Mouse (Mus musculus) kidney, adult 18-20 months (tissue): ENCODE results near the gene 4931429L15Rik.
"Not testable (repeated sequence)": the region's sequence is repeated elsewhere in the genome, so short reads cannot be mapped to it uniquely, and the experiment has no call there.

Experiments
- DNase-seq: peaks from one replicate; pipeline ENCODE4 v3.0.0; 2021

The 4931429L15Rik gene

GRCm38 (mm10) chr9:46319886-46320285, at the start of gene 4931429L15Rik:
TSS of gene 4931429L15Rik (minus strand) at chr9:46319986.
- DNase-seq, result not testable (repeated sequence)

DNA sequence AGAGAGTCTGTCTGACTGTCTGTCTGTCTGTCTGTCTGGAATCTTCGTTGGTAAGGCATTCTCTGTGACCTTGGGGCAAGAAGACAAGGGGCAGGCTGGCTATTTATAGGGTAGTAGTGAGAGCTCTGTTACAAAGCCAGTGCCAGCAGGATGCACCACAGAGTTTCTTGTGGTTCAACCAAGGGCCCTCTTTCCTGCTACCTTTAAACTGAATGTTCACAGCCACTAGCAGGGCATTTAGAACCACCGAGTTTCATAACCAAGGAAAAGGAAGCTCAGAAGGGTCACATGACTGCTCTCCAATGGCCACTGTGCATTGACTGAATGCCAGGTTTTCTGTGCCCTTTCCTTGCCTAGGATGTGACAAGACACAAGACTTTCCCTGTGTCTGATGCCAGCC, 42.7 kb upstream of the 4931429L15Rik start:
- DNase-seq, result no peak

DNA sequence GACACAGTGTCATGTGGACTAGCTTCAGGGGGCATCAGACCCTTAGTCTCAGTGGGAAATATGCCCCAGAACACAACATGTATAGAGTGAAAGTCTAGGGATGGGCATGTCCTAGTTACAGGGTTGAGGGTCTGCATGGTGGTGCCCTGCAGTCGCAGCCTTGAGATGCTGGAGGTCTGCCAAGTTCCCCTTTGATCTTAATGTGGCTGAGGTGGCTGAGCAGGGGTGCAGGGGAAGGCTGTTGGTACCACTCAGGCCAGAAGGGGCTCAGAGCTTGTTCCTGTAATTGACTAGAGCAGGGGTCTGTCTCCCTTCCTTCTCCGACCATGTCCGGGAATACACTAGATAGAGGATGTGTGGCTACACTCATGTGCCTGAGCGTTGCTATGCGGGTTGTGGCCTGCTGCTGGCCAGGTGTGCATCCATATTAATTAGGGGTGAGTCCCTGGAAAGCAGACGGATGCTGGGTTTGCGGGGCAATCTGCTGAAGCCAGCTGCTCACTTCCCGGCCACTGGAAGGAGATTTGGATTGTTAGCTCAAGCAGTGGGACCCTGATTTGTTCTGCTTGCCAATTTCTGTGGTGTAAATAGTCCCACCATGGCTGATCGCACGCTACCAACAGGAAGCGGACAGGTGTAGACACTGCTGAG, 41.8 kb upstream of the 4931429L15Rik start:
- no peak for DNase-seq

DNA sequence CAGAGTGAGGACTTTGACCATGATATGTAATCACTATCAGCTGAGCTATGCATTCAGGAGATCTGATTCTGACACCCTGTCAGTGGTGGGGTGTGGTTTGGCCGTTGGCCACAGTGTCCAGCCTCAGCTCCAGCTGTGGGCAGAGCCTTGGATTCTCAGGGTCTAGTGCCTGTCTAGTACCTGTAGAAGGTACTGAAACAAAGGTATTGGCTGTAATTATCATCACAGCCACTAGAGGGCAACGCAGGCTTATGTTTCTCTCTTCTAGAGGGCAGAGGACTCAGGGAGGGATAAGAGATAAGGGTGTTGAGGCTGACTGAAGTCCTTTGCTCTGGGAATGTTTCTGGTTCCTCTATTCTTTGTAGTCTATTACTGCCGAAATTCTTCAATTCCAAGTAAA, 34.2 kb upstream of the 4931429L15Rik start:
- peak; percentile 39 for DNase-seq

DNA sequence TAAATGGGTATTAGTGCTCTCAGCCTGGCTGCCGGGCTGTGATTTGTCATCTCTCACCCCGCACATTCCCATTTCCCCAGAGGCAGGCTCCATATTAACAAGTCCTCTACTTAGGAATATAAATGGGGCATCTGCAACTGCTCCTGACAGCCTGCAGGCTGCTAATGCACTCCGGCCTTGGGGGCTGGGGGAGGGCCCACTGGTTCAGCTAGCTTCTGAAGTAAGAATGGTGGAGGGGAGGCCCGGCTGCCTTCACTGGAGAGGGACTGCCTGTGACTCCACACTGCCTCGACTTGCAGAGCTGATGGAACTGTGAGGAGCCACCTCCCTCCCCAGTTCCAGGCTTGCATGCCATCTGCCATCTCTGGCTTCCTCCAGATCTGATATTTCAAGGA, 33.5 kb upstream of the 4931429L15Rik start:
- no peak for DNase-seq

- DNase-seq, result no peak
These were observed 33.0 kb upstream of the 4931429L15Rik start for GRCm38 (mm10) chr9:46352651-46353329.

DNA sequence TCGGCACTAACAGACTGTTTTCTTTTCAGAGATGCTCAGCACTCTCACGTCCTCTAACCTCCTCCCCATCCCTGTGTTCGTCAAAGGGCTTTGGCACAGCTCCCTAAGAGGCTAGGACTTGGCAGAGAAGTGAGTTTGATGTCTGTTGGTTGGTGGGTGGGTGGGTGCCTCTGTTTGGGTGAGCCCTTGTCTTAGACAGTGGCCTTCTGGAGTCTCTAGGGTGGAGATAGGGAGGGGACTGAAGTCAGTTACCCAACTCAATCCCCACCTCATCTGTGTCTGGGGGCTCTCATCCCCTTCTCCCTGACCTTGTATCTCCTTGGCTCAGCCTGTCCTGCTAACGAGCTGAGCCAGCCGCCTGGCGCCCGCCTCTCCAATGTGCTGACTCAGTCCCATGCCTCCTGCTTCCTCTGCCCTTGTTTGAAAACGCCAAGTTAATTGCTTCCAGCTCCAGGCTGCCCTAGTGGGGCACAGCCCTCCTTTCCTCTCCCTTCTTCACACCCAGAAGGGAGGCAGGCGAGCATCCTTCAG, 30.7 kb upstream of the 4931429L15Rik start:
- no peak for DNase-seq

DNA sequence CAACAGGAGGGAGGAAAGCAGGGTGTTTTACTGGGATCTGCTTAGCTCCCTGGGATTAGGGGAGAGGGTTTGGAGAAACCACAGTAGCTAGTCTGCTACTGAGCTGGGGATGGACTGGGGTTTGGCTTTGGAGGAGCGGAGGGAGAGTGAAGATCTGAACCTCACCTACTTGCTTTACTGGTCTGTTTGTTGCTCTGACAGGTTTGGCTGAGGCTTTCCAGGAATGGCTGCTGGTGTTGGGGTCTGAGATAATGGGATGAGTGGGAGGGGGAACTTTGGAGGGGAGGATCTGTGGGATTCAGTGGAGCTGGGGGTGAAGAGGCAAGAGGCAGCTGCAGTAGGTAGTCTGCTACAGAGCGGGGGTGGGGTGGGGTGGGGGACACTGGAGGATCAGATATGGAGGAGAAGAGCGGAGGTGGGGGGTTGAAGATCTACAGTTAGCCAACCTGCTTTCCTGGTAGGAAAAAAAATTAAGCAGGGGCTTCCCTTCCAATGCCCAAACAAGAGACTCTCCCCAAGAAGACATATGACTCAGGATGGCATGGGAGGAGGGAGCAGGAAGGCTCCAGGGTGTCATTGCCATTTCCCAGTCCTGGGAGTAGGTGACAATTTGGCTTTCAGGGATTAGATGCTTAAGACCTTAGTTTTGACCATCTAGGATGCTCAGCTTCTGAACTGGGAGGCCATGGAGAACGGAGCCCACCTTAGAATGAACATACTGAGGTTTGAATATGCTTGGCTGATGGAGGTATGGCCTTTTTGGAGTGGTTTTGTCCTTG, 26.3 kb upstream of the 4931429L15Rik start:
- no peak for DNase-seq

DNA sequence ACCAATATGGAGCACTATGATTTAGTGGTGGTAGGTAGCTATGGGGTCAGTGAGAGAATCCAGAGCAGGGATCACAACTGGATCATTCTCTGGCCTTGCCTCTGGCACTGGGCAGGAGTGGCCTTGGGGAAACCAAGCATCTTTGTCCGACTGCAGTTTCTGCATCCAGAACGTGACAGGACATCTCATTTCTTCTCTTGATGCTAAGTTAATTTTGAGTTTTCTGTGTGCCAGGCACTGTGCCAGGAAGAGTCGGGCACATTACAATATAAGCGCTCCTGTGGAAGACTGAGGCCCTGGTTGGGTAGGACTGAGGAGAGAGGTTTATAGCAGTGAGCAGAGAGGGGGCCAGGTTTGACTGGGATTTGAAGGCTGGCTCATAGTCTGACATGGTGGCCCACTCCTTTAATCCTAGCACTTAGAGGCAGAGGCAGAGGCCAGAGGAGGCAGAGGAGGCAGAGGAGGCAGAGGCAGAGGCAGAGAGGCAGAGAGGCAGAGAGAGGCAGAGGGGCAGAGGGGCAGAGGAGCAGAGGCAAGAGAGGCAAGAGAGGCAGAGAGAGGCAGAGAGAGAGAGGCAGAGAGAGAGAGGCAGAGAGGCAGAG, 19.4 kb upstream of the 4931429L15Rik start:
- DNase-seq, result no peak

DNA sequence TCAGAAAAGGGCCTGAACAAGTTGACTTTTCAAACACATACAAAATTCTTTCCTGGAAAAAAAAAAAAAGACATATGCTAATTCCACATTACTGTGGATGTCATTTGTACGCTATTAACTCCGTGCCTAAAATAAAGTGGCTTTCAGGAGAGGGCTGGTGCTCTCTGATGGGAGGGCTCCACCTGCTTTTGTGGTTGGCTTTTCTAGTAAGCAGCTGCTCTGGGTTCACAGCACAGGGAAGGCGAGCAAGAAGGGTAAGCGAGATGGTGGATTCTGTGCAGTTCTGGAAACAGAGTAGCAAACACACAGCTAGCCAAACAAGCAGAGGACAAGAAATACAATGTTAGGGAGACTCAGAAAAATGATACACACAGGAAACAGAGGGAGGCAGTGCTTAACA, 18.6 kb upstream of the 4931429L15Rik start:
- no peak for DNase-seq

DNA sequence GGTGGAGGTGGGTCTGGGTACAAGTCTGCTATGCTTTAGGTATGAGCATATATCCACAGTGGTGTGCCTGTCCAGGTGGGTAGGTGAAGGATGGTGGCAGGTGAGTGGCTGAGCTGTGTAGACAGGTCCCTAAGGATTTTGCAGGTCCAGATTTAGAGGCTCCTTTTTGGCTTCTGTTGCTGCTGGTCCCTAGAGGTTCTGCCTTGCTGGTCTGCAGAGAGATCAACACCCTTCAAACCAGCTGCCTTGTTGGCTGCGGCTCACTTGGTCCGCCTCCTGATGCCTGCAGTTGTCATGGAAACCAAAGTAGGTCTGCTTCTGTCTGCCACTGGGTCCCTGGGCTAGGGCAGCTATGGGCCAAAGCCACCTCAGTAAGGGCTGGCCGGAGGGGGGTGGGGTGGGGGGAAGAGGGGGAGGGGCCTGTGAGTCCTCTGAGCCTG, 18.1 kb upstream of the 4931429L15Rik start:
- no peak for DNase-seq

DNA sequence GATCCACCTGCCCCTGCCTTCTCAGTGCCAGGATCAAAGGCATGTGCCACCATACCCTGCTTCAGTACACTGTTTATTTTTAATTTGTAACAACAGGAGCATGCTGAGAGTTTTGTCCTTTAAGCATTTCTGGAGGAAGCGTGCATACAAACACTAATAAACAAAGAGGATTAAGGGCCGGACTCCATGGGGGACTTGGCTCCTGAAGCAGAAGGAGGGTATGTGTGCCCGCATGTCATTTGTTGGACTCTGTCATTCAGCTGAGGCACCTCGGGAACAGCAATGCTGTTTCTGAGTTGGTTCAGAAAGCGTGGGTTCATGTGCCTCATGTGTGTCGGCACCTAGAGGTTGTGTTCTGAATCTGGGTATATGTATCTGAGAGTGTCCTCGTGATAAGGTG, 17.5 kb upstream of the 4931429L15Rik start:
- no peak for DNase-seq

DNA sequence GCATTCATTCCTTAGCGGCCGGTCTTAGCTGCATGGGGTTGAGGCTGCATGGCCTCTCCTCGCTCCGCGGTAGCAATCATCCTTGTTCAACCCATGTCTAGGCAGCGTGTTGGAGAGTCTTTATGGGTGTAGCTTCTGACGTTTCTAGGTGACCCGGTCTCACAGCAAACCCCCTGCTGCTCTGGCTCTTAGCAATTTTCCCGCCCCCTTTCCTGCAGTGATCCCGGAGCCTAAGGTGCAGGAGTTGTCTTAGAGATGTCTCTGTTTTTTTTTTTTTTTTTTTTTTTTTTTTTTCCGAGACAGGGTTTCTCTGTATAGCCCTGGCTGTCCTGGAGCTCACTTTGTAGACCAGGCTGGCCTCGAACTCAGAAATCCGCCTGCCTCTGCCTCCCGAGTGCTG, 16.5 kb upstream of the 4931429L15Rik start:
- DNase-seq, result not testable (repeated sequence)

- no peak for DNase-seq
These were observed 15.7 kb upstream of the 4931429L15Rik start for GRCm38 (mm10) chr9:46335461-46335995.

DNA sequence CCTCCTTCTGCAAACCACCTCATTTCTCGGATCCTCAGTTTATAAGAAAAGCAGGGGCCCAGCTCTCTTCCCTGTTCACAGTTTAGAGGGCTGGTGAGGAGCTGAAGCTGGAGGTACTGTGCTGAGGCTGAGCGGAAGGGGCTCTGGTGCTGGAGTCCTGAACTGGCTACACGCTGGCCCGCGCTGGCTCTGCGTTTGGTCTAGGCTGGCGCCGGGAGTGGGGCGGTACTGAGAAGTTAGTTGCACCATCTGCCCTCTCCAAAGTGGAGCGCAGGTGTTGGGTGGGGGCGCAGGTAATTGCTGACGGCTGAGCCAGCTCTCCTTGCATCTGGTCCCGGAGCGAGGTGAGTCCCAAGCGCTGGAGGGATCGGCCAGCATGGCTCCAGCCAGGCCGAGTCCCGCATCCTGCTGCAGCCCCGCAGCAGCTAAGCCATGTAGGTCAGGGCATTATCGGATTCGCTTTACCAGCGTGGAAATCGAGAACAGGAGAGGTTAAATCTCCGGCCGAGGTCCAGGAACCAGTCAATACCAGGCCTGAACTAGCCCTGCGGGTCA, 14.8 kb upstream of the 4931429L15Rik start:
- DNase-seq, result no peak

DNA sequence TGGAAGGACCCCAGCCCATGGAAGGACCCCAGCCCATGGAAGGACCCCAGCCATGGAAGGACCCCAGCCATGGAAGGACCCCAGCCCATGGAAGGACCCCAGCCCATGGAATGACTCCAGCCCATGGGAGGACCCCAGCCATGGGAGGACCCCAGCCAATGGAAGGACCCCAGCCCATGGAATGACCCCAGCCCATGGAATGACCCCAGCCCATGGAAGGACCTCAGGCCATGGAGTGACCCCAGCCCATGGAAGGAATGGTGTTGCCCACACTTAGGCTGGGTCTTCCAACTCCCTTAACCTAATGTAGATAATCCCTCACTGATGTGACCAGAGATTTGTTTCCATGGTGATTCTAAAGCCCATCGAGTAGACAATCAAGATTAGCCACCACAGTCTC, 11.5 kb upstream of the 4931429L15Rik start:
- DNase-seq, result no peak

DNA sequence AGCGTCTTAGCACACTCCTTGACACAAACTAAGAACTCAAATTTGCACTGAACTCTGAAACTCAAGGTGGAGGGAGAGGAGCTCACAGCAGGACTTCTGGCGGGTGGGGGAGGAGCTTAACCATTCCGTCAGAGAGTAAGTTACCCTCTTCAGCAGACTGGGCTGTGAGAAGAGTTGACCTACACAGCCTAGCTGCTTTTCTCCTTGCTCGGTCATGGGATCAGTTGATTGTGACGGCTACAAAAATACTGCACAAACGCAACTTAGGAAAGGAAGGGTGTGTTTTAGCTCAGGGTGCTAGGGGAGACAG, 10.8 kb upstream of the 4931429L15Rik start:
- no peak for DNase-seq

DNA sequence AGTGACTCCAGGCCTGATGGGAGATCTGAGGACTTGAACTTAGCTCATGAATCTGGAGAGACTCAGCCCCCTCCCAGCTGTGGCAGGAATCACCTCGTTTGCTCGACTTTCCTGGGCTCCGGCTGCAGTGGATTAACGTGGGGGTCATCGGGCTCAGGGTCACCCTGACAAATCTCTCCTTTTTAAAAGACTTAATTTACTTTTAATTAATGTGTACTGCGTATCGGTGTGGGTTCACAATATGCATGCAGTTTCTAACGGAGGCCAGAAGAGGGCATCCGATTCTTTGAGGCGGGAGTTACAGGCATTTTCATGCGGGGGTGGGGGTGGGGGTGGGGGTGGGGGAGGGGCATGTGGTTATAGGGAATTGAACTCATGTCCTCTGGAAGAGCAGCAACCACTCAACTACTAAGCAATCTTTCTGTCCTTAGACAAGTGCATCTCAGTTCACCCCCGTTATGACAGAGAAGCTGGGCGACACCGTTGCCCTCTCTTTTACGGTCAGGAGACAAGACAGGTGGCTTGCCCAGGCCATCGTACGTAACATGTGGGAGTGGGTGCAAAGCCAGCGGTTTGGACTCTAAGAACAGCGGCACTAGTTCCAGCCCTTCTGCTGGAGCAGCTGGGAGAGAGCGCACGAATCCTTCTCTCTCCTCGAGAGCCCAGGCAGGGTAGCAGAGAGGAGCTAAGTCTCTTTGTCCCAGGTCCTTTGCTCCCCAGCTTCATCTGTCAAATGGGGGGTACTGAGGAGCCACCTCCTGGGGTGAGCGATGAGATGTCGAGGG, 10.2 kb upstream of the 4931429L15Rik start:
- no peak for DNase-seq

- no peak for DNase-seq
These were observed 9.5 kb upstream of the 4931429L15Rik start for GRCm38 (mm10) chr9:46329250-46329648.

DNA sequence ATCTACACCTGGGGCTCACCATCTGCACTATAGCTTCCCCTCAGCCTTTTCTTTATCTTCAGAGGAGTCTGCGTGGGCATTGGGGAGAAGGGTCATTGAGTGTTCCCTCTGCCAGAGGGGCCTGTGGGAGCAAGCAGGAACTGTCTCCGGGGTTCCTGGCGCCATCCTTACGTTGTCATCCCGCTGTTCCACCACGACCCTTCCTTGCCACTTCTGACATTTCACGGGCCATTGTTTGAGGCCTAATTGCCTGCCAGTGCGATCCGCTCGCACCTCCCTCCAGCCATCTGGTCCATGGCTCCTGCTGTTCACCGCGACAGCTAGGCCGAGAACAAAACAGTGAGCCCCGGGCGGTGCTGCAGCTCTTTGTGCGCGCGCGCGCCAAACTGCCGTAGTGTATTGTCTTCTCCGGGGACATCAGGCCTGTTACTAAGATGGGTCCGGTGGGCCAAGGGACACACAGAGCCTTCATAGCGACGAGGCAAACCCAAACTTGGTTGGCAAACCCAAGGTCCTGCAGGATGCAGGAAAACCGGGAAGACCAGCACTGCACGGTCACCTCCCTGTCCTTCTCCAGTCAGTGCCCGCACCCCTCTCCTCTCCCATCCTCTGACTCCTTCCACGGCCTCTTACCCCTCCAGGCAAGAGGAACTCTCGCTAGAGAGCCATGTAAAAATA, 8.9 kb upstream of the 4931429L15Rik start:
- DNase-seq, result no peak
